Mouse (Mus musculus) splenic B cell, adult 2 months (primary cell): Measurements from ENCODE around the gene Capn13.
"Not testable (repeated sequence)": the region's sequence is repeated elsewhere in the genome, so short reads cannot be mapped to it uniquely, and the experiment has no call there.

Experiments used
- DNase-seq: peaks from one replicate; pipeline ENCODE4 v3.0.0-alpha.2; 2011; ENCODE audit warnings: low read depth, low spot score
- H3K27me3 ChIP-seq: 2 replicates; pipeline ENCODE4 v1.6.1; 2012; ENCODE audit warnings: mild to moderate bottlenecking, low read length, moderate library complexity, mixed read lengths; ENCODE audit not compliant: control insufficient read depth, poor library complexity, insufficient read depth, severe bottlenecking
- H3K36me3 ChIP-seq: 2 replicates; pipeline ENCODE4 v1.6.1; 2012; ENCODE audit warnings: mild to moderate bottlenecking, low read length, moderate library complexity, mixed read lengths; ENCODE audit not compliant: control insufficient read depth, poor library complexity, insufficient read depth, severe bottlenecking

The Capn13 gene

DNA sequence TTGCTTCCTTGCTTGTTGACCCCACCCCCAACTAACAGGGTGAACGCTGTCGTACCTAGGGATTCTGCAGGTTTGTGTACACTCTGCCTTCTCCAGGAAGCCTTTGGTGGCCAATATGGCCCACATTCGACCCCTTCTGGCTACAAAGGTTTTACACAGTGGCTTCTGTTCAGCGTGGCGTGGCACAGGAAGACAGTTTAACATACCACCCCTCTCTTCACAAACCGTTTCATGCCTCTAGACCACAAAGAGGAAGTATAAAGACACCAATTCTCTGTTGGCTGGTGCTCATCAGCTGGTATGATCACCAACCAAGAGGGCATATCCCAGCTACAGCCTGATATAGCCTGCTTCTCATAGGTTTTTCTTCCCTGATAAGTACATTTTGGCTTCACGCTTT is 126.9 kb downstream of the Capn13 start:
- peak; percentile 92 for DNase-seq
- no peaks in the 10 kb centered on the region for H3K36me3 ChIP-seq

DNA sequence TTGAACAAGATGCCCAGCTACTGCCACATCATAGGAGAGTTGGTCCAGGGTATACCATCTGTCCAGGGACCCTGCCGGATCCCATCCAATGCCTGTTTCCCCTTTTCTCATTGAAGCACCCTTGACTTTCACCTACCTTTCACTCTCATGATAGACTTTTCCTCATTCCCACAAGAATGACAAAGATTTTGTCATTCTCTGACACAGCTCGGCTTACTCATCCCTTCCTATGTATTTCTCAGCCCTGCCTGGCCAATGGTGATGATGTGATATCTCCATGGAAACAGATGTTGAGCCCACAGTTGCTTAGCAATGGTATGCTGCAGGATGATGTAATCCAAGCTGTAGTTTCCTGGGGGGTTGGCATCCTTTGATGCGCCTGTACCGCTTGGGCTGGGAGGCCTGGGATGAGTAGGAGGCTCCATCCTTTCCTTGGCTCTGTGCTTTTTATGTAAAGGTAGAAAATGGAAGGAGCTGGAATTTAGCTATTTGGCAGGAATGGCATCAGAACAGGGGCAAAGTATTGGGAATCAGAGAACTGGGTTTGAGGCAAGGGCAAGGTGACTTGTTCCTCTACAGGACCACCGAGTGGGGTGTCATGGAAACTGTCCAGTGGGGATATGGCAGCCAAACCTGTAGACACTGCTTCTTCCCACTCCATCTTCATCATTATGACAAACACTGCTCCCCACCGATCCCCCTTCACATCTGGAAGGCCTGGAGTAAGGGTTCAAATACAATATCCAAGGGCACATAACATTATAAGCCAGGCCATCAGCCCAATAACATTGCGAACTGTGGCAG is 128.7 kb downstream of the Capn13 start:
- H3K27me3 ChIP-seq = no peaks in the 10 kb centered on the region
- H3K36me3 ChIP-seq = no peaks in the 10 kb centered on the region
- DNase-seq = peak; percentile 54

More for the DNA sequence above, 126.9 kb downstream of the Capn13 start:
- H3K27me3 ChIP-seq = no peaks in the 10 kb centered on the region

DNA sequence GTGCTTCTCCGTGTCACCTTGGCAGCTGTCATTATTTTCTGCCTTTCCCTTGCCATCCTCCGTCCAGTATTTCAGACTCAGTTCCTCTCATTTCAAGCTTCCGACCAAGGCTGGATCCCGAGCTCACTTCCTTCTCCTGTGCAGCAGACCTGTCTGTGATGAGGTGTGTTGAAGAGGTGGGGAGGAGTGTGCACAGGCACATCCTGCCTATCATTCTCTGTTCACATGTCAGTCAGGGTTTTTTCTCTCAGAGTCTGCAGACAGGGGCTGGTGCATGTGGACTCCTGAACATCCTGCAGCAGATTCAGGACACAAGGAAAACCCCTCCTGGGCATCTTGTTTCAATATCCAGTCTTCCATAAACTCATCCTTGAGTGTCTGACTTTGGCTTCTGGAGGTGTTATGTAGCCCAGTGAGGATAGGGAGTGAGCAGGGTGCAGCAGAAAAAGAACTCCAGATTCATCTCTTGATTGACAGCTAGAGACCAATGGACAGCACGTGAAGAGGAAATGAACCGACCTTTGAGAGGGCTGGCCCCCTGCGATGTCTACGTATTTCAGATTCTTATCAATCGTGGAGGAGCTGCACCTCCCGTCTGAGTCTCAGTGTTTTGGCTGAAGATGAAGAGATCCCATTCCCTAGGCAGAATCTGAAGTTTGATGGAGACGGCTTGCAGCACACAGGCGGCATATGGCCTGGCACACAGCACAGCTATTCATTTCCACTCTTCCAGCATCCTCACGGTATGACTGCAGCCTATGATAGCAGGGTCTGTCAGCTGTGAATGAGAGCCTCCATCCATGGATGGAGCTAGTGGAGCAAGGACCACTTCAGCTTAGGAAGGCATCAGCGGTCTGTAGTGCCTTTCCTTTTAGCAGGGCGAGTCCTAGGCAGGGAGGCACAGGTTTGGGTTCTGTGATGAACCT is 129.5 kb downstream of the Capn13 start:
- H3K27me3 ChIP-seq = no peaks in the 10 kb centered on the region
- H3K36me3 ChIP-seq = no peaks in the 10 kb centered on the region
- peak; percentile 65 for DNase-seq

DNA sequence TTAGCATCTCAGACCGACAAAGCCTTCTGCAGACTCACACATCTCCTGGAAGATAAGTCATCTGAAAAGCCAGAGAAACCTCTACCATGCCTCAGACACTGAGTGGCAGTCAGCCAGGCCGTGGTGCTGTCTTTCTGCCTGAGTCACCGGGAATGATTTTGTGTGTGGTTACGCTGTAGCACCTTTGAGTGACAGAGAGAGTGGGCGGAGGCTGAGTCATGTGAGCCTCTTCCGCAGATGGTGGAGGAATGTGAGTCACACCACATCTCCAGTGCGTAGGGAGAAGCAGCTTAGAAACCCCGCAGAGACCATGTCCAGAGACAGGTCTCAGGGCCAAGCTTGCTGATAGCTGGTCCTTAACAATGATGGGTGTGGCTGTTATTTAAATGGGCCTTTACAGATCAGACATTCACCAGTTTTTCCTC is 137.6 kb downstream of the Capn13 start:
- no peaks in the 10 kb centered on the region for H3K36me3 ChIP-seq
- DNase-seq = peak; percentile 93

DNA sequence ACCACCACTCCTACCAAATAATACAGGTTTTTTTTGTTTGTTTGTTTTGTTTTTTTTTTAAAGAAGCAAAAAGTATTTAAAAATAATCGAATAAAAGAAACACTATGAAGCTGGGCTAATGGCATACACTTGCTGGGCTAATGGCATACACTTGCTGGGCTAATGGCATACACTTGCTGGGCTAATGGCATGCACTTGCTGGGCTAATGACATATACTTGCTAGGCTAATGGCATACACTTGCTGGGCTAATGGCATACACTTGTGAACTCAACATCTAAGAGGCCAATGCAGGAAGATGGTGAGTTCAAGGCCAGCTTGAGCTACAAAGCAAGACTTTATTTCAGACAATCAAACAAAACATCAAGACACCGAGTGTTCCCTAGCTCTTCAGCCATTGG is 138.1 kb downstream of the Capn13 start:
- DNase-seq = no peak
- H3K36me3 ChIP-seq = no peaks in the 10 kb centered on the region

More for the DNA sequence above, 137.6 kb downstream of the Capn13 start:
- no peaks in the 10 kb centered on the region for H3K27me3 ChIP-seq

DNA sequence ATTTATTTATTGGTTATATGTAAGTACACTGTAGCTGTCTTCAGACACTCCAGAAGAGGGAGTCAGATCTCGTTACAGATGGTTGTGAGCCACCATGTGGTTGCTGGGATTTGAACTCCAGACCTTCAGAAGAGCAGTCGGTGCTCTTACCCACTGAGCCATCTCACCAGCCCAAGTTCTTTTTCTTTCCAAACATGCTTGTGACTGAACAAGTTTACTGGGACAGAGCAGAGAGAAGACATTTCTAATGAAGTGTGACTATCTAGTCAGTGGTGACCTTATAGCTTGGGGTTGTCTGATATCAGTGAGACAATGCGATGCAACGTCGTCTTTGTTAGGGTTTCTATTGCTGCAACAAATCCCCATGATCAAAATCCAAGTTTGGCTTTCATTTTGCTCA is 141.4 kb downstream of the Capn13 start:
- H3K36me3 ChIP-seq, H3K27me3 ChIP-seq, DNase-seq: not testable (repeated sequence)

More for the DNA sequence above, 138.1 kb downstream of the Capn13 start:
- no peaks in the 10 kb centered on the region for H3K27me3 ChIP-seq

DNA sequence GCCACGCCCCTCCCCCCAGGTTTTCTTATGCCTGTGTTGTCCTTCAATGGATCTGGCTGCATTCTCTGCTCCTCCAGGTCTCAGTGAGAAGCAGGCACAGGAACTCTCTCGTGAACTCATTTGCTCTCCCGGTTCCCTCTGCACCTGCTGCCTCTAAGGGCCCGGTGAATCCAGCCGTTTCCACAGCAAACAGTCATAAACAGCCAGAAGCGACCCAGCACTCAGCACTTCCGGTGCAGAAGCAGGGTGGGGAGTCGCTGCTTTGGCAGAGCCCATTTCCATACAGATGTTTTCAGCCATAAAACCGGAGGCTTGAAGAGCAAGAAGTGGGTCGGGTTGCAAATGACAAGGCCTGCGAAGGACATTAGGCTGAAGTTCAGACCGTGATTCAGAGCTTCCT is 142.0 kb downstream of the Capn13 start:
- DNase-seq = peak; percentile 72
- Histone ChIP-seq H3K36me3 (no peaks in the 10 kb centered on the region), H3K27me3 (no peaks in the 10 kb centered on the region)
